In genomic region chr8:111982116-111982515, GRCm38 (mm10) we compare ENCODE assay signal across 12 mouse cellular contexts. TPM values are rescaled to one million over a fixed set of nuclear protein-coding genes. Genes with fewer than 3 reads are reported as not detected.
DNase-seq lines count a peak whose midpoint lies in the region; ATAC-seq and TF ChIP-seq lines count a peak whose summit lies in the region.
"Had no signal": no experiment of that assay in that cellular context is flagged by ENCODE, and none has a peak within 500 bp of the region (broad histone marks: within the 10 kb centered on the region; RNA-seq: fewer than 3 reads in every experiment).

No protein-coding gene starts in this region.

- H3K36me3 ChIP-seq in liver, postnatal 0 days (replicated peaks; ENCODE audit: insufficient read depth, low read length): peaks cover 14% of the 10 kb centered on the region; the same call in 1 of the 2 replicates
- H3K36me3 ChIP-seq in liver, embryonic 12.5 days: peaks cover 81% of the 10 kb centered on the region
- H3K36me3 ChIP-seq in forebrain, embryonic 16.5 days (ENCODE audit: control insufficient read depth, insufficient read depth): peaks cover 11% of the 10 kb centered on the region; the same call in 1 of the 2 replicates

- 74% methylated on average over 7 of the region's 7 CpGs for WGBS in liver, postnatal 0 days (ENCODE audit: insufficient replicate concordance)
- WGBS in liver, embryonic 12.5 days (ENCODE audit: insufficient replicate concordance): 75% methylated on average over 7 of the region's 7 CpGs
- WGBS in forebrain, embryonic 16.5 days: 82% methylated on average over 7 of the region's 7 CpGs

- no peaks in the 10 kb centered on the region for H3K9me3 ChIP-seq in liver, postnatal 0 days (ENCODE audit: low read length)
- H3K9me3 ChIP-seq in liver, embryonic 12.5 days (replicated peaks): no peaks in the 10 kb centered on the region
- H3K9me3 ChIP-seq in forebrain, embryonic 16.5 days (ENCODE audit: control insufficient read depth, low read length): no peaks in the 10 kb centered on the region
- H3K9me3 ChIP-seq: heart, embryonic 15.5 days; liver, embryonic 15.5 days had no signal

- H3K9ac ChIP-seq in liver, postnatal 0 days (replicated peaks): no peak overlapping the region
- no peak overlapping the region for H3K9ac ChIP-seq in liver, embryonic 12.5 days
- no peak overlapping the region for H3K9ac ChIP-seq in forebrain, embryonic 16.5 days (replicated peaks; ENCODE audit: low read depth, low read length)
- H3K9ac ChIP-seq: heart, embryonic 15.5 days; liver, embryonic 15.5 days had no signal

- peak; percentile 53 for TF ChIP-seq CTCF in liver, postnatal 0 days (IDR thresholded peaks at IDR 0.05; ENCODE audit: low read depth)

- no peaks in the 10 kb centered on the region for H3K27me3 ChIP-seq in liver, postnatal 0 days (ENCODE audit: insufficient read depth, low read length)
- H3K27me3 ChIP-seq in liver, embryonic 12.5 days (replicated peaks): no peaks in the 10 kb centered on the region
- H3K27me3 ChIP-seq in forebrain, embryonic 16.5 days (replicated peaks; ENCODE audit: control insufficient read depth, insufficient read depth, low read length): no peaks in the 10 kb centered on the region
- H3K27me3 ChIP-seq: heart, embryonic 15.5 days; liver, embryonic 15.5 days had no signal

- no peak overlapping the region for H3K27ac ChIP-seq in liver, postnatal 0 days (ENCODE audit: low read depth)
- H3K27ac ChIP-seq in liver, embryonic 12.5 days: no peak overlapping the region
- H3K27ac ChIP-seq in forebrain, embryonic 16.5 days (ENCODE audit: low read length): no peak overlapping the region
- H3K27ac ChIP-seq: heart, embryonic 15.5 days; liver, embryonic 15.5 days had no signal

- no peaks in the 10 kb centered on the region for H3K4me1 ChIP-seq in liver, postnatal 0 days (ENCODE audit: insufficient read depth)
- H3K4me1 ChIP-seq in liver, embryonic 12.5 days: peaks cover 13% of the 10 kb centered on the region
- H3K4me1 ChIP-seq in forebrain, embryonic 16.5 days (replicated peaks; ENCODE audit: control insufficient read depth, insufficient read depth, low read length): no peaks in the 10 kb centered on the region

- TF ChIP-seq EP300 in liver, postnatal 0 days (IDR thresholded peaks at IDR 0.05; ENCODE audit: low read depth): no peak

- ATAC-seq in liver, postnatal 0 days: no peak
- ATAC-seq in liver, embryonic 12.5 days: no peak
- no peak for ATAC-seq in forebrain, embryonic 16.5 days

- no peak for DNase-seq in liver, postnatal 0 days
- DNase-seq in brain, adult 2 months (ENCODE audit: low read depth, low spot score): peak; percentile 86
- DNase-seq in induced T-regulatory cell, adult 2 months (ENCODE audit: low read depth): peak; percentile 43
- peak; percentile 52 for DNase-seq in thymus, postnatal 14 days
- DNase-seq in ovary, postnatal 14 days (ENCODE audit: low spot score): no peak
- DNase-seq in gastrocnemius, postnatal 36 days: no peak

- intact Hi-C loops in gastrocnemius, postnatal 36 days (cut with DNase I): no loop called here

- no peak overlapping the region for H3K4me3 ChIP-seq in liver, postnatal 0 days (ENCODE audit: low read depth, low read length)
- H3K4me3 ChIP-seq in liver, embryonic 12.5 days: no peak overlapping the region
- H3K4me3 ChIP-seq in forebrain, embryonic 16.5 days (replicated peaks; ENCODE audit: low read length): no peak overlapping the region
- H3K4me3 ChIP-seq: heart, embryonic 15.5 days; liver, embryonic 15.5 days; myocyte had no signal

- no peak overlapping the region for H3K4me2 ChIP-seq in liver, postnatal 0 days (ENCODE audit: low read depth, low read length)
- no peak overlapping the region for H3K4me2 ChIP-seq in liver, embryonic 12.5 days
- H3K4me2 ChIP-seq in forebrain, embryonic 16.5 days (ENCODE audit: low read length): no peak overlapping the region
- H3K4me2 ChIP-seq: heart, embryonic 15.5 days; liver, embryonic 15.5 days had no signal

RNA-seq across cellular contexts. Expression of gene Adat1, which starts 10.0 kb away (rescaled TPM):
- polyA plus RNA-seq in liver, postnatal 0 days (2015; fragmentation: Nextera tagmentation; extraction: Ambion mirVana): 1.8 and 2.1 TPM in 2 replicates
- polyA plus RNA-seq in liver, embryonic 12.5 days (2016; fragmentation: Nextera tagmentation; extraction: Ambion mirVana): 6.9 and 7.3 TPM in 2 replicates
- polyA plus RNA-seq in forebrain, embryonic 16.5 days (2015; fragmentation: Nextera tagmentation; extraction: Ambion mirVana): 8.4 and 10.0 TPM in 2 replicates
- 1 to 10 TPM; 1.6 to 2.3 TPM for total RNA-seq in gastrocnemius, postnatal 36 days (2021)

RNA-seq across cellular contexts. Expression of gene Kars, which starts 29.0 kb away (rescaled TPM):
- polyA plus RNA-seq in liver, postnatal 0 days (2015; fragmentation: Nextera tagmentation; extraction: Ambion mirVana): 47.5 and 48.2 TPM in 2 replicates
- polyA plus RNA-seq in liver, embryonic 12.5 days (2016; fragmentation: Nextera tagmentation; extraction: Ambion mirVana): 162 and 163 TPM in 2 replicates
- 171 and 181 TPM in 2 replicates for polyA plus RNA-seq in forebrain, embryonic 16.5 days (2015; fragmentation: Nextera tagmentation; extraction: Ambion mirVana)
- total RNA-seq in gastrocnemius, postnatal 36 days (2021): 100 to 1,000 TPM; 101 to 113 TPM

RNA-seq across cellular contexts. Expression of gene Terf2ip, which starts 29.1 kb away (rescaled TPM):
- polyA plus RNA-seq in liver, postnatal 0 days (2015; fragmentation: Nextera tagmentation; extraction: Ambion mirVana): 5.1 and 5.4 TPM in 2 replicates
- 9.8 and 10.8 TPM in 2 replicates for polyA plus RNA-seq in liver, embryonic 12.5 days (2016; fragmentation: Nextera tagmentation; extraction: Ambion mirVana)
- 57.0 and 64.6 TPM in 2 replicates for polyA plus RNA-seq in forebrain, embryonic 16.5 days (2015; fragmentation: Nextera tagmentation; extraction: Ambion mirVana)
- total RNA-seq in gastrocnemius, postnatal 36 days (2021): 1 to 10 TPM; 7.5 to 9.3 TPM

RNA-seq across cellular contexts. Expression of gene Gm6793, which starts 32.7 kb away (rescaled TPM):
- 0.28 TPM in 1 of 2 replicates, not detected in the other for polyA plus RNA-seq in liver, postnatal 0 days (2015; fragmentation: Nextera tagmentation; extraction: Ambion mirVana)
- not detected in 2 replicates for polyA plus RNA-seq in liver, embryonic 12.5 days (2016; fragmentation: Nextera tagmentation; extraction: Ambion mirVana)
- polyA plus RNA-seq in forebrain, embryonic 16.5 days (2015; fragmentation: Nextera tagmentation; extraction: Ambion mirVana): 0.85 TPM in 1 of 2 replicates, not detected in the other
- total RNA-seq in gastrocnemius, postnatal 36 days (2021): not detected
- polyA plus RNA-seq: cortical plate, adult 2 months had no signal

RNA-seq across cellular contexts. Expression of gene Gabarapl2, which starts 41.6 kb away (rescaled TPM):
- polyA plus RNA-seq in liver, postnatal 0 days (2015; fragmentation: Nextera tagmentation; extraction: Ambion mirVana): 162 and 173 TPM in 2 replicates
- polyA plus RNA-seq in liver, embryonic 12.5 days (2016; fragmentation: Nextera tagmentation; extraction: Ambion mirVana): 147 and 157 TPM in 2 replicates
- polyA plus RNA-seq in forebrain, embryonic 16.5 days (2015; fragmentation: Nextera tagmentation; extraction: Ambion mirVana): 479 and 491 TPM in 2 replicates
- 10 to 100 TPM; 90.1 to 93.5 TPM for total RNA-seq in gastrocnemius, postnatal 36 days (2021)

Comparison
In these comparisons a context has a peak if more than half of its experiments do, and no peak if none do; other contexts are left out.
1. DNase-seq: peak in brain, adult 2 months (single experiment), induced T-regulatory cell, adult 2 months (single experiment) and thymus, postnatal 14 days (single experiment); none in liver, postnatal 0 days (single experiment), ovary, postnatal 14 days (single experiment) and gastrocnemius, postnatal 36 days (0 of 2).